ENCODE assay signal across 10 mouse cellular contexts in the genomic region with DNA sequence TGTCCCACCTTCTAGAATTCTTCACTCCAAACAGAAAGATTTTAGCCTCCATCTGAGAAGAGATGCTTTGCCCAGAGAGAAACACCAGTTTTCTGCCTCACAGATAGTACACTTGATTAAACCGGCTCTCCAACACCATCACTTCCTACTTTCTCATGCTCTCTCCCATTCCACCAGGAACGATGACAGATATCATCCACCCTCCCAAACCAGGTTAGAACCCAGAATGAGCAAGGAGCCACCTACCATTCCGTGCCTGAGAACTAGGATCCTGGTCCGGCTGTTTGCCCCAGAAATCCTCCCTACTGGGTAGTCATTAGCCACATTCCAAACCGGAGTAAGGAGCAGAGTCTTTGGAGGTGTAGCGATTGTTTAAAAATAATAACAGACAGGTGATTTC. TPM values are rescaled to one million over a fixed set of nuclear protein-coding genes. Genes with fewer than 3 reads are reported as not detected.
A peak's percentile ranks its signal among the peaks of the same experiment; 100 is the strongest.
DNase-seq lines count a peak whose midpoint lies in the region; ATAC-seq and TF ChIP-seq lines count a peak whose summit lies in the region.
"Had no signal": no experiment of that assay in that cellular context is flagged by ENCODE, and none has a peak within 500 bp of the region (broad histone marks: within the 10 kb centered on the region; RNA-seq: fewer than 3 reads in every experiment).

No protein-coding gene starts in this region.

- no peak for TF ChIP-seq CTCF in layer of hippocampus, adult 2 months (conservative IDR thresholded peaks at IDR 0.05)

- peak; percentile 36 for ATAC-seq in hindbrain, embryonic 12.5 days (ENCODE audit: low FRiP score)
- ATAC-seq in neural tube, embryonic 11.5 days (ENCODE audit: insufficient read depth, low FRiP score, low TSS enrichment), result no peak

- peak overlapping the region; percentile 77 for H3K9ac ChIP-seq in hindbrain, embryonic 12.5 days
- peak overlapping the region; percentile 53 for H3K9ac ChIP-seq in neural tube, embryonic 11.5 days (ENCODE audit: low read length)
- H3K9ac ChIP-seq: liver, embryonic 15.5 days had no signal

- no peaks in the 10 kb centered on the region for H3K27me3 ChIP-seq in hindbrain, embryonic 12.5 days
- H3K27me3 ChIP-seq in neural tube, embryonic 11.5 days (ENCODE audit: control insufficient read depth, insufficient read depth, low read length), result no peaks in the 10 kb centered on the region
- H3K27me3 ChIP-seq: liver, embryonic 15.5 days had no signal

- no peak for DNase-seq in layer of hippocampus, adult 2 months (ENCODE audit: low spot score in 2 of 2)
- DNase-seq in layer of hippocampus, adult 9-10 months (ENCODE audit: low spot score), result no peak
- DNase-seq in cerebellum, postnatal 25 days, result peak; percentile 56 to 68
- peak; percentile 16 for DNase-seq in neural tube, embryonic 11.5 days (ENCODE audit: low spot score)
- DNase-seq in gastrocnemius, adult 8-10 months (ENCODE audit: low spot score in 2 of 2), result no peak
- no peak for DNase-seq in thymus, adult 18-20 months
- DNase-seq in testis, postnatal 10 days (ENCODE audit: low spot score), result no peak

- H3K36me3 ChIP-seq in hindbrain, embryonic 12.5 days, result no peaks in the 10 kb centered on the region
- no peaks in the 10 kb centered on the region for H3K36me3 ChIP-seq in neural tube, embryonic 11.5 days (ENCODE audit: control insufficient read depth, insufficient read depth, low read length)
- H3K36me3 ChIP-seq: liver, embryonic 15.5 days had no signal

- H3K9me3 ChIP-seq in hindbrain, embryonic 12.5 days (replicated peaks), result no peaks in the 10 kb centered on the region
- no peaks in the 10 kb centered on the region for H3K9me3 ChIP-seq in neural tube, embryonic 11.5 days (ENCODE audit: control insufficient read depth, low read length)
- H3K9me3 ChIP-seq: liver, embryonic 15.5 days had no signal

- H3K4me2 ChIP-seq in hindbrain, embryonic 12.5 days (replicated peaks), result peak overlapping the region; percentile 63
- H3K4me2 ChIP-seq in neural tube, embryonic 11.5 days (ENCODE audit: low read depth), result peak overlapping the region; percentile 40
- H3K4me2 ChIP-seq: liver, embryonic 15.5 days had no signal

- H3K27ac ChIP-seq in layer of hippocampus, adult 2 months, result peak overlapping the region; percentile 99
- peak overlapping the region; percentile 90 for H3K27ac ChIP-seq in hindbrain, embryonic 12.5 days
- no peak overlapping the region for H3K27ac ChIP-seq in neural tube, embryonic 11.5 days (ENCODE audit: low read depth, low read length)
- H3K27ac ChIP-seq: liver, embryonic 15.5 days had no signal

- WGBS in hindbrain, embryonic 12.5 days, result 20% methylated on average over 6 of the region's 6 CpGs
- 28% methylated on average over 6 of the region's 6 CpGs for WGBS in neural tube, embryonic 11.5 days

- peaks cover 20% of the 10 kb centered on the region for H3K4me1 ChIP-seq in hindbrain, embryonic 12.5 days
- H3K4me1 ChIP-seq in neural tube, embryonic 11.5 days (ENCODE audit: control insufficient read depth, insufficient read depth, low read length), result no peaks in the 10 kb centered on the region
- H3K4me1 ChIP-seq: liver, embryonic 15.5 days had no signal

- peak overlapping the region; percentile 83 for H3K4me3 ChIP-seq in layer of hippocampus, adult 2 months
- H3K4me3 ChIP-seq in hindbrain, embryonic 12.5 days, result peak overlapping the region; percentile 49
- peak overlapping the region; percentile 39 for H3K4me3 ChIP-seq in neural tube, embryonic 11.5 days (ENCODE audit: low read depth, low read length)
- H3K4me3 ChIP-seq: liver, embryonic 15.5 days had no signal

RNA-seq across cellular contexts. Expression of a gene that starts 0.5 kb away (rescaled TPM):
- 100 to 1,000 TPM; 470 to 471 TPM for total RNA-seq in layer of hippocampus, adult 2 months (2021)
- 77.6 and 91.8 TPM in 2 replicates for polyA plus RNA-seq in hindbrain, embryonic 12.5 days (2016; fragmentation: Nextera tagmentation; extraction: Ambion mirVana)
- 35.3 and 46.3 TPM in 2 replicates for polyA plus RNA-seq in neural tube, embryonic 11.5 days (2014; fragmentation: Nextera tagmentation; extraction: Ambion mirVana)
- total RNA-seq in gastrocnemius, adult 8-10 months (2022), result 1 to 10 TPM; 1.3 to 2.6 (median 1.8) TPM
- total RNA-seq: MEL had no signal

Comparison
In these comparisons a context has a peak if more than half of its experiments do, and no peak if none do; other contexts are left out.
1. DNase-seq: peak in cerebellum, postnatal 25 days (2 of 2) and neural tube, embryonic 11.5 days (single experiment); none in layer of hippocampus, adult 2 months (0 of 2), layer of hippocampus, adult 9-10 months (single experiment), gastrocnemius, adult 8-10 months (0 of 2), thymus, adult 18-20 months (0 of 2) and testis, postnatal 10 days (single experiment).
2. RNA of a gene that starts 0.5 kb away (total RNA-seq): 470 to 471 TPM in layer of hippocampus, adult 2 months; 1.3 to 2.6 TPM in gastrocnemius, adult 8-10 months; every median in the first group is over 100 times any median in the second.
3. Peak in every context shown above with its lines, with median percentiles within 50 percentile points of each other: H3K4me3 ChIP-seq.